Mouse (Mus musculus) ovary, adult 18-20 months (tissue): Measurements from ENCODE around the gene Gm17416.

Source experiments
- DNase-seq: peaks from one replicate; pipeline ENCODE4 v3.0.0; 2022; ENCODE audit warnings: low spot score, mixed read lengths

The Gm17416 gene

DNA sequence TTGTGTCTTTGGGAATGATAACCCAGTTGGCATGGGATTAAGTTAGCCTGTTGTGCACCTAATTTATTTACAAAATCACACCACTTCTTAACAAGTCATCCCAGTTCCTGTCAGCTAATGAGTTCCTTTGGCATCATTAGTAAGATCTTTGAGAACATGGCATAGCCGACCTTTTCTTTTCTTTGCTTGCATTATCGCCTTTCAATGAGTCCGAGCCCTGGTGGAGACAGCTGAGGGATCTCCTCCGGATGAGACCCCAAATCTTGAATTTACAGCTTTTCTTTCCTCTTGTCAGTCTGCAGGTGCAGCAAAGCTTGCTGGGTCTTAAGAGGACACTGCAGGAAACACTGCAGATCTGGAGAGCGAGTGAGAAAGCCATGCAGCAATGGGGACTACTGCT, at the start of gene Gm17416:
Gene Gm17416 (plus strand): TSS at position 301 of the 400 bp plus-strand sequence.
- DNase-seq: no peak

DNA sequence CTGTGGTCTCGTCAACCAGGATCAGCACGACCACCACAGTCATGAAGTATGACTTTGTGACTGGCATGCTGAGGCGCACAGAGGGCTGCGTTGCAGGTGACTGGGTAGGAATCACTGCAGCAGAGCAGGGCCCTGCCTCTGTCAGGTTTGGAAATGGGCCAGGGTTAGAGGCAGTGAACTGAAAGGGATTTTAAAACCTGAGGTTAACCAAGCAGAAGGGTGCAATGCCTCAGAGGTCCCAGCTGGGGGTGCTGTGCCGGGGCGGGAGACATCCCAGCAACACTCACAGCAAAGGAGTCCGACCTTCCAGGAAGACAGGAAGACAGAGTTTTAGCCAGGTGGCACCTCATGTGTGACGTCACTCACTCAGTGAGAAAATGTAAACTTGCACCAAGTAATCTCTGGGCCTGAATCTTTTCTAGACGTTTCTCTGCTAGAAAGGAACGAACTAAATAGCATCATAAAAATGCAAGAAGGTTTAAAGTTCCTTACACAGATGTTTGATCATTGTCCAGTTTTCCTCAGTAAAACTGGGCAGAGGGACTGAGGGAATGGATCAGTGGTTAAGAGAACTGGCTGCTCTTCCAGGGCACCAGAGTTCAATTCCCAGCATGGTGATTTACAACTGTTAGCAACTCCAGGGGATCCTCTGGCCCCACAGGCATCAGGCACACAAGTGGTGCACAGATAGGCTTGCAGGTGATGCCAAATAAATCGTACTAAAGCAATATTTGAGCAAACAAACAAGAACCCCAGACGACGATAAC, 29.0 kb upstream of the Gm17416 start, which contains the start of gene Defb29:
Gene Defb29 (minus strand): TSS at position 155 of the 767 bp plus-strand sequence.
- DNase-seq: no peak

DNA sequence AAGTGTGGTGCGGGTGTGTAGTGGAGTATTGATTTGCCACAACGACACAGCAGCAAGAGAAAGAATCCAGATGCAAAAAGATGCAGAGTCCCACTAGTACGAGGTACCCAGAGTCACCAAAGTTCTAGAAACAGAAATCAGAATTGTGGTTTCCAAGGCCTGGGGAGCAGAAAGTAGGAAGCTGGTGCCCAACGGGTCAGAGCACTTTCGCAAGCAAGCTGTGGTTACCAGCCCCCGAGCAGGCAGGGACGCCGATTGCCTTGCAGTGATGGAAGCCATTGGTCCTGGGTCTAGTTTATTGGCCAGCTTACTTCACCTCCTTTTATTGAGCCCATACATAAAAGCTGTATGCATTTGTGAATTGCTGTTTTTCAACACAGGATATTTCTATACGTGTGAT, 27.2 kb upstream of the Gm17416 start:
- no peak for DNase-seq

DNA sequence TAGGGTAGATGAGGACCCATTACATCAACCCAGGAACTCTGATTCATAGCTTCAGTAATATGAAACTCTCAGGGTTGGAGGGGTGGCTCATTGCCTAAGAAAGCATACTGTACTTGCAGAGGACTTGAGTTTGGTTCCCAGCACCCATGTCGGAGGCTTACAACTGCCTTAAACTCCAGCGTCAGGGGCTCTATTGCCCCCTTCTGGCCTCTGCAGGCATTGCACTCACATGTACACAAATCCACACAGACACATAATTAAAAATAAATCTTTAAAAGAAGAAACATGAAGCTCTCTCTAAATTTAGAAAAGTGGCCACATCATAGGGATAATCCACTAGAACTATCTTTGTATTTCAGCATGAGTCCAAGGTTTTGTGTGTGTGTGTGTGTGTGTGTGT, 26.2 kb upstream of the Gm17416 start:
- DNase-seq: no peak

DNA sequence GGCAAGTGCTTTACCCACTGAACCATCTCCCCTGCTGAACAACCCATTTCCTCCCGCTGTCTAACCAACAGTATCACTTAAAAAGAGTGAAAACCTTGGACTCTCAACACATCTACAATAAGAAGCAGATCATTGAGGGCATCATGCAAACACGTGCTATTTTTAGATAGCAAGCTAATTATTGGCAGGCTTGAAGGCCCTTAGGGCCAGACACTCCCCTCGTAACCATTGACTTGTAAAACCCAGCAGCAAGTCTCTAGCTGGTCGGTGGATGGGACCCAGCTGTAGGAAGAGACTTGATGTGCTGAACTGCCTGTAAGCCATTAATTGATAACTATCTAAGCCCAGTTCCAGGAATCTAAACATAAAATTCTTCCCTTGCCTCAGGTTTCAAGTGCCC, 25.7 kb upstream of the Gm17416 start:
- DNase-seq: no peak

DNA sequence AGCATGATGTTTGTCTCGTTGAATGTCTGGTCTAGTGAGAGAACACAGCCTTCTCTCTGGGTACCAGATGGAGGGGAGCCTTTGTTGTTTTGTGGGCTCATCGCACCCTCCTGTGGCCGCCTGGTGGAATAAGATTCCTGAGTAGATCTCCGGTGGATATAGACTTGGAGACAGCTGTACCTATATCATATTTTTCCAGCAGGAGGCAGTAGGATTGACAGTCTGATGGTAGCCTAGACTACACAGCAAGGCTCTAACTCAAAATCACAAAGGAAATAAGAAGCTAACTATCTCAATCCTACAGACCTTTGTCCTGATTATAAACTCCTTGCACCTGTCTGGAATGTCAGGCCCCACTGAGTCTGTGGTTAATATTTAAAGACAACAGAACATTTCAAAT, 24.4 kb upstream of the Gm17416 start:
- peak; percentile 51 for DNase-seq

DNA sequence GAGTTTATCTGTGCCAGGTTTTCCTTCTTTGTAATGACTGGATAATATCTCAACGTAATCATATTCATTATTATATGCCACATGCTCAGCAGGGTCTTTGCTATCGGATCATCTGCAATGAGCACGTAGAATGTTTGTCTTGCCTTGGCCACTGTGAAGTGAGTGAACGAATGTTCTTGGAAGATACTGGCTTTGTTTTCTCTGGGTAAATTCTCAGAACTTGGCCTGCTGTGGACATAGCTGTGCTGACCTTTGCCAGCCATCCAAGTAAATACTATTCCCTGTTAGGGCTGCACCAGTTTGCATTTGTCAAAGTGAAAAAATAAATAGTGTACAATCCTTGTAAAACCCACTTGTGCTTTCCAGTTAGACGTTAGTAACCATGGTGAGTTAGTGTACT, 21.0 kb upstream of the Gm17416 start:
- DNase-seq: no peak

DNA sequence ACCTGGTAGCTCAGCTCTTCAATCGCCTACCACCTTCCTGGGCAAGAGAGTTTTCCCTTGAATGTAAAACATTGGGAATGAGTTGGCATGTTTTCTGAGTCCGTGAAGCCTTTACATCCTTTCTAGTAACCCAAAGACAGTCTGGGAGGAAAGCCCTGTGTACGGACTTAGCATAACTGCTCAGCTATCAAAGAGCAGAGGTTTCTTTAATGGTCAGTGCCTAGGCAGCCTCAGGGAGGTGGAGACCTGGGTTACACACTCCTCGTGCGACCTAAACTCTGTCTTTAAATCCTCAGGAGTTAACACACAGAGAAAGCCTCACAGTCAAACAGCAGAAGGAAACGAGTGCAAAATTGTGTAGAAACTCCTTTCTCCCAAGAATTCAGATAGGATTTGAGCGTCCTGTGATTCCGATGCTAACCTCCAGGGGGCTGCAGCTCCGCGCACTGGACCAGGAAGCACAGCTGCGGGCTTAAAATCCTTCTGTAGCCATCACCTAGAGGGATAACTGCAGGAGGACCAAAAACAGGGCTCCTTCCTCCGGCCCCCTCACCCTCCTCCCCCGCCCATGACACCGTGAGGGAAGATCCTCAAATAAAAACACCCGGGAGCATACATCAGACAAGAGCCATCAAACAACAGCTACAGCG, 15.2 kb upstream of the Gm17416 start:
- DNase-seq: peak; percentile 14

DNA sequence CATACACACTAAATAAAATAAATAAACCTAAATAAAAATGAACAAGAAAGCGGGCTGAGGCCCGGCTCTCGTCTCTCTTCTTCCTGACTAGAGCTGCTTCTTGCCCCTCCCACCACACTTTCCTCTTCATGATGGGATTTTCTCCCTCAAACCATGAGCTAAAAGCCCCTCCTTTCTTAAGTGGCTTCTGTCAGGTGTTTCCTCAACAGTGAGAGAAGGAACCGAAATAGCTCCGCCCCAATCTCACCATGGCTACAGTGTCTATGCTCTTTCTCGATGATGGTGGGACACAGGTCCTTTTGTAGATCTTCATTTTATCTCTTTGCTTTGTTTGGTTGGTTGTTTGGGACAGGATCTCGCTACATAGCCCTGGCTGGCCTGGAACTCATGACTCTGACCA, 12.5 kb upstream of the Gm17416 start:
- no peak for DNase-seq

DNA sequence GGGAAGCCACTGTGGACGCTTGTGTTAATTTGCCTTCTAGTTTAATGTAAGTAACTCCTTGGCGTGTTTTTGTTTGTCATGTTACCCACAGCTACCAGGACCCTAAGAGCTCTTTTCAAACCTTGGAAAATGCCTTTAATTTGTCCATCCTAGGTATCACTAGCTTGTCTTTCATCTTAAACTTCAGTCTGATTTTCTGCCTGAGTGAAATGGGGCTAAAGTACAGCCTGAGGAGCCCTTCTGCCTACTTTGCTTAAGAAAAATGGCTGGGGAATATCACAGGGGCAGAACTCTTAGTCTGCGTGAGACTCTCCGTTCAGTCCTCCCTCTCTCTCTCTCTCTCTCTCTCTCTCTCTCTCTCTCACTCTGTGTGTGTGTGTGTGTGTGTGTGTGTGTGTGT, 743 bp downstream of the Gm17416 start:
- DNase-seq: no peak

DNA sequence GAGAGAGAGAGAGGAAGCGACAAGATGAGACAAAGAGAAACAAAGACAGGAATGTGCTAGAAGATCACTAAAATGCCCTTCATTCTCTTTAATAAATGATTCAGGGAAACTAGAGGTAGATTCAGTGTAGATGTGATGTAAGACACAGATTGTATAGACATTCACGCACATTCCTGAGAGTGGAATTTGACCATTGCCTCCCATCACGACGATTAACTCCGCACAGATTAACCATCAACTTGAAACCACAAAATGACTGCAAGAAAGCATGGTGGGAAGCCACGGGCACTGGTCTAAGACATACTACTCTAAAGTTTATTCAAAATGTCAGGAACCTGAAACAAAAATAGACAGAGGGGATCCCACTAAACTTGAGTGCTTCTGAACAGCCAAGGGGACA, 1.2 kb downstream of the Gm17416 start:
- no peak for DNase-seq

DNA sequence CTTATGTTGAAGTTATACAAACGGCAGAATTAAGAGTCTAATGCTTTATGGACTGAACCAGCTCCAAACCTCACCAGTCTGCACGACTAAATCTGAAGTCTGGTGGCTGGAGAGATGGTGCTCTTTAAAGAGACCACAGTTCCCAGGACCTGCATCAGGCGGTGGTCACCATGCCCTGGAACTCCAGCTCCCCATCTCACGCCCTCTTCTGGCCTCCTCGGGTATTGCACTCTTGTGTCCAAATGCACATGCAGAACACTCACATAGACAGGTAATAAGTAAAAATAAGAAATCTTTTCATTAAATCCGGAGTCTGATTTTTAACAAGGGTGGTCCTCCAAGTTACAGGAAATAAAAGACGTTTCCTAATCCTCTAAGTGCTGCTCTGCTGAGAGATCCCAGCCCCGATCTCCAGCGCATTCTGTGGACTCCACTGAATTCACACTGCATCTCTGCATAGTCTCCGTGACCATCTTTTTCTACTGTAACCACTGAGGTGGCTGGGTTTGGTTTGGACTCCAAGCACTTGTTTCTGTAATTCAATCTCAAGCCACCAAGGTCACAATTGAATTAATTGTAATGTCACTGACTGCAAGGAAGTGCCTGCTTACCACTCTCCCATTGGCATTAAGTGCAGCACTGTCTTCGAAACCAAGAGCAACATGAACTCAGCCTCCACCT, 3.1 kb downstream of the Gm17416 start, which contains the start of gene Defb21:
Gene Defb21 (plus strand): TSS at position 631 of the 681 bp plus-strand sequence.
- no peak for DNase-seq

DNA sequence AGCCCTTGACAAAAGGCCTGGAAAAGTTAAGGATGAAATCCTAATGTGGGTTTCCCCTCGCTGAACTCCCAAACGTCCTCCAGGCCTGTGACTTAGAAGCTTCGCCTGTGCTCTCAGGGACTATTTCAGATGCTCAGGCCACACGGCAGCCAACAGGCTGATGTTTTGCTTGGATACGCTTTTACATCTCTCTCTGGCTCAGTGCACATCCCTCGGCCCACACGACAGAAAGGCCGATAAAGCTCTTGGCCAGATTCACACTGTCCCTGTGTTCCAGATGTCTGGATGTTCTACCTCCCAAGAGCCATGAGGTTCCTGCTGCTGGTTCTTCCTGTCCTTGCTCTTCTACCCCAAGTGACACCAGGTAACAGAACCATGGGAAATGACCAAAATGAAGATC, 4.3 kb downstream of the Gm17416 start:
- DNase-seq: no peak

DNA sequence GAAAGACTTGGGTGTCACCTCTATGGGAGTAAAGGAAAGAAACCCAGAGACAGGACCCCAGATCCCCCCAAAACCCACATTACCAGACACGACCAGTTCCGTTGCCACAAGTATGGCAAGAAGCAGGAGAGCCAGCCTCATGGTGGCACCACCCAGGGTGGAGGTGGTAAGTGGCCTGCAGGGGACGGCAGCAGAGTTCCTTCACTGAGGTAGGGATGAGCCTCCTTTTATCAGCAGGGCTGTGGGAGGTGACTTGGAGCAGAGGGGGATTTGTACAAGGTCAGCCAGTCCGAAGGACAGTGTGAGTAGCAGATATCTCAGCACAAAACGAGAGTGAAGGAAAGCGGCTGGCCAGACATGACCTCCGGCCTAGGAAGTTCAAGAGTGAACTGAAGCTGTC, 11.0 kb downstream of the Gm17416 start, which contains the start of gene Defb19:
Gene Defb19 (minus strand): TSS at position 206 of the 400 bp plus-strand sequence.
- DNase-seq: peak; percentile 67

DNA sequence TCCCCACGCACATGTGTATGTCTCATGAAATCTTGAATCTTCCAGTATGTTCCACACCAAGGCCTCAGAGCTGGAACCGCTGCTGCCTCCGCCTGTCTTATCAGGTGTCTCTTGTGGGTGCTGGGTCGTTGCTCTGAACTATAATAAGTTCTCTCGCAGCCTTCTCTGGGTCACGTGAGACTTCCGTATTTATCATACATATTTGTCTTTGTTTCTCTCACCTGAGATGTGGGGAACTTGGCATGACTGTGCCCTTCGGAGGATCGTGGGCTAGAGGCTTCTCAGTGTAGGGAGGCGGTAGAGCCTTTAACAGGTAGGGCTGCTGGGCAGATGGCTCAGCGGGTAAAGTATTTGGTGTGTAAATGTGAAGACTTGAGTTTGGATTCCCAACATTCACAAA, 11.5 kb downstream of the Gm17416 start:
- DNase-seq: peak; percentile 24

DNA sequence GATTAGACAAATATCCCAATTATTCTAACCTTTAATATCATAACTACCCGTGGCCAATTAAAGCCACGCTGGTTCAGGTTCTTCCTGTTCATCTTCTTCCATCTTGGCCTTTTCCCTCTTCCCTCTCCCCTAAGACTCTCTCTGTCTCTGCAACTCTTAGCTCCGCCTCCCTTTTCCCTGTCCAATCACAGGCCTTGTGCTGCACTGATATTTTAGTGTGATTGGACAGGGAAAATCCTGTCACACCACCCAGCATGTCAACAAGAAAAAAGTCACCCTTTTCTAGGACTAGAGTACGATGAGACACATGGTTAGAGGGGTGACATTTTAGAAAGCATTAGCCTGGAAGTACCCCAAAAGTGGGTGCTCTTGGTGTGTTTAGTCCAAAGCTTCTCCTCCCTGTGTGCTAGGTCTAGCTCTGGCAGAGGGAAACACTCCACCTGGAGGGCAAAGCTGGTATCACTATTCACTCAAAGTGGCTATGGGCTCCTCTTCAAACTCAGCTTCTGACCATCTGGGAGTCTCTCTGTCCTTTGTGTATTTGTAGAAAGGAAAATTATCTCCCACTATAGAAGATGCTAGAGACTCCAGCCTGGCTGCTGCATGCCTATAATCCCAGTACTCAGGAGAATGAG, 17.9 kb downstream of the Gm17416 start:
- no peak for DNase-seq

DNA sequence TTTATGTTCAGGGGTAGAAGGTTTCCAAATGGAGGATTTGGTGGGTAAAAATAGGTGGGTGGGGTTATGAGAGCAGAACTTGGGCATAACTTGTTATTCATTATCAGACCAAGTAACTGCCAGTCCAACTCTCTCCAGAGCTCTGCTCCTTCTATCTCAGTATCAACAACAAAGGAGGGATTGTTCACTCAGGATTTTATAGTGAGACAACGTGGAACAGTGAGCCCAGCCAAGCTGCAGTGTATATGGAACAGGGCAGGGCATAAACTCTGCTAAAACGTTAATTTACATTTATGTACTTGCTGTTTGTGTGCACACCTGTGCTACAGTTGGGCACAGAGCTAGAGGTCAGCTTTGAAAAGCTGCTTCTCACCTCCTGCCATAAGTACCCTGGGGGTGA, 19.3 kb downstream of the Gm17416 start:
- no peak for DNase-seq

DNA sequence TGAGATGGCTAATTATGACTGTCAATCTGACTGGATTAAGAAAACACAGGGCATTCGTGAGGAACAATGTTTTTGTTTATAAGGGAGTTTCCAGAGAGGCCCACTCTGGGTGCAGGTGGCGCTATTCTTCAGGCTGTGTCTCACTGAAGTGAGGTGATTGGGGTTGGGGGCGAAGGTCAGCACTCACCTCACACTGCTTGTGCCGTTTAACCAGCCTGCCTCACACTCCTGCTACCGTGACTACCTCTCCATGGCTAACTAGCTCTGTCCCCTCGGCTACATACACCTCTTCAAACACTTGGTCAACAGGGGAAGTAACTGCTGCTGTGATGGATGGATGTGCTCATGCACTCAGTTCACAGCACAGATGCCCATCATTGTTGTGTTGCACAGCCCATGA, 19.9 kb downstream of the Gm17416 start:
- DNase-seq: no peak

DNA sequence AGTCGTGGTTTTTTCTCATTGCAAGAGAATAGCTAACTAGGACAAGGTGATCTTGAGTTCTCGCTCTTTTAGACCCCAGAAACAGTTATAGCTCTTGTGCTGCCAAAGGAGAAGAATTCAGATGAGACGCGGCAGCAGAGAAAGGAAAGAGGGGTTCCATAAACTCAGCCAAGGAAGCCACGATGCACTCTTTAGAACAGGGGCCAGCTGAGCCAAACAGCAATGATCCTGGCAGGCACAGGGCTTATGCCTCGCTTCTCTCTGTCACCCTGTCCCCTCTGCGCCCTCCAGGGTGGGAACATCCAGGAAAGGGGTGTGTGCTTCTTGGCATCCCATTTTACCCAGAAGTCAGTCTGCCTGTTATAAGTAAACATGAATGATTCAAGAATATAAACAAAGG, 30.2 kb downstream of the Gm17416 start, which contains the start of gene Defb45:
Gene Defb45 (minus strand): TSS at position 101 of the 400 bp plus-strand sequence.
- no peak for DNase-seq

DNA sequence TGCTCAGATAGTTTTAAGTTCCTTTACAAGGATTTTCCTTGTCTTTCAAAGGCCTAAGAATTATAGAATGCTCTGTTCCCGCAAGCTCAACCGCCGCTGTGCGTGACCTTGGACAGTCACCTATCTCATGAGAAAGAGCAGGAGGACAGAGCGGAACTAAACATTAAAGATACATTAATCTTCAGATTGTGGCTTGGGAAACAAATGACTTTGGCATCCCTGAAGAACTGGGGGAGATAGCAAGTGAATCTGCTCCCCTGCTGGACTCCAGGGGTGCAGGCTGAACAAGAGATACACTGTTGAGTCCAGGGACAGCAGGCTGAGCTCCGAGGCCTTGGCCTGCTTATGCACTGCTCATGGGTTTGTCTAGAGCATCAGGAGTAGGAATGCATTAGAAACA, 30.9 kb downstream of the Gm17416 start:
- DNase-seq: peak; percentile 22

DNA sequence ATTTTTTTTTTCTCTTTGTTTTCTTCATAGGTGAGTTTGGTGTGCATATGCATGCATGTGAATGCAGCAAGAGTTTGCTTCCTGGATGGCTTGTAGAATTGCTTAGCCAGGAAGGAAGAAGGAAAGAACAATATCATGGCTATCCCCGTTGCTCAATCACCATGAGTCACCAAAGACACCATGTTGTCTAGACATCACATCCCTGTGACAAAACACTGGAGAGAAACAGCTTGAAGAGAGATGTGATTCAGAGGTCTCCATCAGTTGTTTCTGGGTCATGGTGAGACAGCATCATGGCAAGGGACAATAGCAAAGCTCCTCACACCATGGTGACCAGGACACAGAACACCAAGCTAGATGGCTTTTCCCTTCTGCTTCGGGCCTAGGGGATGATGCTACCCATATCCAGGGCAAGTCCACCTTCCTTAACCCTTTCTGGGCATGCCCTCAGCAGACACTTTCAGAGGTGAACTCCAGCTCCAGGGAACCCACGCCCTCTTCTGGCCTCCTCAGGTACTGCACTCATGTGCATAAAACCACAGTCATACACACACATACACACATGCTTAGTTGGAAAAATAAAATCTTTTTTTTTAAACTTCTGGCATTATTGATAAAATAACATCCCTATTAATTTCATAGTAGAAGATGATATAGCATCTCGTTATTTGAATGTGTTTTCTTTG, 32.3 kb downstream of the Gm17416 start:
- no peak for DNase-seq

DNA sequence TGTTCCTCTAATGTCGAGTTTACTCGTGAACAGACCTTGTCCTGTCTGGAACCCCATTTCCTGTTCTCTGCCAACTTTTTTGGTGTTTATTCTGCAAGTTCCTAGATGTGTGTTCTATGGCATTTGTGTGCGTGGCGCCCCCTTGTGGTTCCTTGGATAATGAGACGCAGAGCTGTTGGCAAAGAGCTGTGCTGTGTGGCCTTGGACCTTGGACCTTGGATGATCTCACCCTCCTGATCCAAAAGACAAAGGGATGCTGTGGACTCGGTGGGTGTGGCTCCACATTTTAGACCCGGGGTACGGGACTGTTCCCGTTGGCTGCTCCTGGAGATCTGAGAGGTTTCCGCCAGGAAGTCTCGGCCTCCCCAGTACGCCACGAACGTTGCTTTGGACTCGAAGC, 34.9 kb downstream of the Gm17416 start, which contains the start of gene Defb36:
Gene Defb36 (plus strand): TSS at position 271 of the 400 bp plus-strand sequence.
- DNase-seq: peak; percentile 11
